Mouse (Mus musculus): ENCODE data around the gene AU022252. TPM values are rescaled to one million over a fixed set of nuclear protein-coding genes. Genes with fewer than 3 reads are reported as not detected.
A peak's percentile ranks its signal among the peaks of the same experiment; 100 is the strongest.

The AU022252 gene
- total and polyA plus RNA-seq, 2 experiments from 2014 or later: 22.7 to 23.2 TPM

- no peaks in the 10 kb centered on the region for H3K9me3 ChIP-seq (ENCODE audit: low read length)
- WGBS: 81% methylated on average over 22 of the region's 22 CpGs
- H3K36me3 ChIP-seq (ENCODE audit: insufficient read depth): peaks cover 64% of the 10 kb centered on the region
- no peaks in the 10 kb centered on the region for H3K4me1 ChIP-seq (ENCODE audit: insufficient read depth)
- ATAC-seq (no peak), DNase-seq (no peak)
- H3K4me2 ChIP-seq (ENCODE audit: low read depth): no peak overlapping the region
- TF ChIP-seq CTCF (IDR thresholded peaks at IDR 0.05; ENCODE audit: low read depth): no peak
- H3K27ac ChIP-seq (ENCODE audit: low read depth, low read length): peak overlapping the region; percentile 45; the same call in 1 of the 2 replicates
- no peak overlapping the region for H3K4me3 ChIP-seq (ENCODE audit: low read depth, low read length)
- H3K27me3 ChIP-seq (ENCODE audit: insufficient read depth, low read length): no peaks in the 10 kb centered on the region
- H3K9ac ChIP-seq: no peak overlapping the region
Measured at GRCm38 (mm10) chr4:119244468-119245240, 12.1 kb upstream of the AU022252 start.

DNA sequence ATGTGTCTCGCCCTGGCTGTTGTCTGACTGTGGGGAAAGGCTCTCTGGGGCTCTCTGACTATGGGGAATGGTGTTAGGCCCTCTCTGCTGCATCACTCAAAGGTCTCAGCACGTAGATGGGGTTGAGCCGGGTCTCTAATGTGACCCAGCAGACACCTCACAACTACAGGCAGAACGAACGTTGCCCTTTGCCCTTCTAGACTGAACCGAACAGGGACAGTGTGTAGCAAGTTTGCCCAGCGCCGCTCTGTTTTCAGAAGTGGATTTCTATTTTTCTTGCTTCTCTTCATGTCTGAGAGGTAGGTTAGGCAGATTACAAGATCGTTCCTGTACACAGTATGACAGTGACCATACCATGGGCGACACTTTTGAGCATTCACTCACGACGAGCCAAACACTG, 10.1 kb upstream of the AU022252 start:
- no peak overlapping the region for H3K4me2 ChIP-seq (ENCODE audit: low read depth)
- H3K27me3 ChIP-seq (ENCODE audit: insufficient read depth, low read length): no peaks in the 10 kb centered on the region
- ATAC-seq (no peak), DNase-seq (no peak)
- 93% methylated on average over 12 of the region's 12 CpGs for WGBS
- H3K27ac ChIP-seq (ENCODE audit: low read depth, low read length): peak overlapping the region; percentile 4; the same call in 1 of the 2 replicates
- TF ChIP-seq CTCF (IDR thresholded peaks at IDR 0.05; ENCODE audit: low read depth): no peak
- no peak overlapping the region for H3K4me3 ChIP-seq (ENCODE audit: low read depth, low read length)
- no peaks in the 10 kb centered on the region for H3K9me3 ChIP-seq (ENCODE audit: low read length)
- H3K4me1 ChIP-seq (ENCODE audit: insufficient read depth): peaks cover 3% of the 10 kb centered on the region; the same call in 1 of the 2 replicates
- no peak overlapping the region for H3K9ac ChIP-seq
- H3K36me3 ChIP-seq (ENCODE audit: insufficient read depth): peaks cover 57% of the 10 kb centered on the region

DNA sequence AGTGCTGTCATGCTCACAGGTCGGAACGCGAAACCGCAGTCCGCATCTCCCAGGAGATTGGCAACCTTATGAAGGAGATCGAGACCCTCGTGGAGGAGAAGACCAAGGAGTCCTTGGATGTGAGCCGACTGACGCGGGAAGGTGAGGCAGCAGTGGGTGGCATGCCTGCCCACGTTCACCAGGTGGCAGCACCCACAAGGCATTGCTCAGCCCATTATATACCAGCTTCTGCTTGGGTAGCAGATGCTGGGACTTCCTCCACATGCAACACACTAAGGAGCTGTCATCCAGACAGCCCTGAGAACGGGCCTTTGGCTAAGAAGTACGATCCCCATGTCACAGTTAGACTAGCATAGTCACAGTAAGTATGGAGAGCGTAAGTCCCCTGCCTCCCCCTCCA, 9.2 kb upstream of the AU022252 start:
- DNase-seq: peak; percentile 63
- H3K9me3 ChIP-seq (ENCODE audit: low read length): no peaks in the 10 kb centered on the region
- ATAC-seq: peak; percentile 83
- H3K27me3 ChIP-seq (ENCODE audit: insufficient read depth, low read length): no peaks in the 10 kb centered on the region
- H3K4me1 ChIP-seq (ENCODE audit: insufficient read depth): peaks cover 3% of the 10 kb centered on the region; the same call in 1 of the 2 replicates
- no peak overlapping the region for H3K9ac ChIP-seq
- WGBS: 82% methylated on average over 14 of the region's 14 CpGs
- H3K4me2 ChIP-seq (ENCODE audit: low read depth): no peak overlapping the region
- H3K36me3 ChIP-seq (ENCODE audit: insufficient read depth): peaks cover 62% of the 10 kb centered on the region
- H3K27ac ChIP-seq (ENCODE audit: low read depth, low read length): no peak overlapping the region
- H3K4me3 ChIP-seq (ENCODE audit: low read depth, low read length): no peak overlapping the region
- peak; percentile 75 for TF ChIP-seq CTCF (IDR thresholded peaks at IDR 0.05; ENCODE audit: low read depth)

GRCm38 (mm10) chr4:119239181-119239682, 6.7 kb upstream of the AU022252 start:
- Histone ChIP-seq H3K4me1 (ENCODE audit: insufficient read depth) (peaks cover 6% of the 10 kb centered on the region; the same call in 1 of the 2 replicates), H3K27me3 (ENCODE audit: insufficient read depth, low read length) (no peaks in the 10 kb centered on the region), H3K4me2 (ENCODE audit: low read depth) (peak overlapping the region; percentile 34; the same call in 1 of the 2 replicates), H3K9me3 (ENCODE audit: low read length) (no peaks in the 10 kb centered on the region), H3K9ac (peak overlapping the region; percentile 43), H3K27ac (ENCODE audit: low read depth, low read length) (peak overlapping the region; percentile 82), H3K36me3 (ENCODE audit: insufficient read depth) (peaks cover 55% of the 10 kb centered on the region), H3K4me3 (ENCODE audit: low read depth, low read length) (no peak overlapping the region)
- TF ChIP-seq CTCF (IDR thresholded peaks at IDR 0.05; ENCODE audit: low read depth): peak; percentile 90
- peak; percentile 85 for DNase-seq
- WGBS: 33% methylated on average over 12 of the region's 12 CpGs
- ATAC-seq: peak; percentile 70

- H3K27ac ChIP-seq (ENCODE audit: low read depth, low read length): no peak overlapping the region
- no peaks in the 10 kb centered on the region for H3K9me3 ChIP-seq (ENCODE audit: low read length)
- H3K9ac ChIP-seq: no peak overlapping the region
- no peak overlapping the region for H3K4me2 ChIP-seq (ENCODE audit: low read depth)
- 70% methylated on average over 3 of the region's 3 CpGs for WGBS
- no peak for ATAC-seq
- no peaks in the 10 kb centered on the region for H3K27me3 ChIP-seq (ENCODE audit: insufficient read depth, low read length)
- no peak for TF ChIP-seq CTCF (IDR thresholded peaks at IDR 0.05; ENCODE audit: low read depth)
- peaks cover 7% of the 10 kb centered on the region; the same call in 1 of the 2 replicates for H3K4me1 ChIP-seq (ENCODE audit: insufficient read depth)
- H3K36me3 ChIP-seq (ENCODE audit: insufficient read depth): peaks cover 49% of the 10 kb centered on the region
- DNase-seq: no peak
- no peak overlapping the region for H3K4me3 ChIP-seq (ENCODE audit: low read depth, low read length)
Measured at GRCm38 (mm10) chr4:119238661-119239060, 6.1 kb upstream of the AU022252 start.

DNA sequence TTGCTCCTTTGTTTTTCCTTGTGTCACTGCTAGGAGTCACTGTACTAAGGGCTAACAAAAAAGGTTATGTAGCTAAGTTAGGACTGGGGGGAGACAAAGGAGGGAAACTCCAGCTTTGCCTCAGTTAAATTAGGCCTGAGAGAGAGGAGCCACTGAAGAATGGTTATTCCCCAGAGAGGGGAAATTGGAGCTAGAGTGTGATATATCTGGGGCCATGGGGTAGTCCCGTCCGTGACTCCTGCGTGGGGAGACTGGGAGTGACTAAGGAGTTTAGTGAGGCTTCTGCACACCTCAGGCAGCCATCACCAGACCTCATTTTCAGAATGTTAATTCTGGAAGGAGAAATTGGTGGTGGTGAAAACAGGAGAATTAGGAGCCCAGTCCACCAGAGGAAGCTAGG, 1.8 kb upstream of the AU022252 start:
- DNase-seq: no peak
- H3K4me3 ChIP-seq (ENCODE audit: low read depth, low read length): peak overlapping the region; percentile 73; the same call in 1 of the 2 replicates
- no peak for TF ChIP-seq CTCF (IDR thresholded peaks at IDR 0.05; ENCODE audit: low read depth)
- no peaks in the 10 kb centered on the region for H3K9me3 ChIP-seq (ENCODE audit: low read length)
- H3K27ac ChIP-seq (ENCODE audit: low read depth, low read length): no peak overlapping the region
- peaks cover 21% of the 10 kb centered on the region for H3K36me3 ChIP-seq (ENCODE audit: insufficient read depth)
- H3K9ac ChIP-seq: peak overlapping the region; percentile 65; the same call in 1 of the 2 replicates
- 84% methylated on average over 3 of the region's 3 CpGs for WGBS
- peak overlapping the region; percentile 85 for H3K4me2 ChIP-seq (ENCODE audit: low read depth)
- H3K4me1 ChIP-seq (ENCODE audit: insufficient read depth): peaks cover 5% of the 10 kb centered on the region; the same call in 1 of the 2 replicates
- no peaks in the 10 kb centered on the region for H3K27me3 ChIP-seq (ENCODE audit: insufficient read depth, low read length)
- no peak for ATAC-seq
